Mouse (Mus musculus): ENCODE results near the gene Cdk2ap2. TPM values are rescaled to one million over a fixed set of nuclear protein-coding genes. Genes with fewer than 3 reads are reported as not detected.
"Not testable (repeated sequence)": the region's sequence is repeated elsewhere in the genome, so short reads cannot be mapped to it uniquely, and the experiment has no call there.

Cdk2ap2 gene
- polyA plus RNA-seq, 1 experiment from 2014 or later: 77.4 TPM

- Histone ChIP-seq H3K9me3 (replicated peaks) (no peaks in the 10 kb centered on the region), H3K36me3 (ENCODE audit: poor library complexity, severe bottlenecking) (peaks cover 87% of the 10 kb centered on the region), H3K27me3 (no peaks in the 10 kb centered on the region), H3K9ac (no peak overlapping the region), H3K27ac (no peak overlapping the region), H3K4me1 (no peaks in the 10 kb centered on the region; the same call in 1 of the 2 replicates), H3K4me3 (no peak overlapping the region), H3K4me2 (no peak overlapping the region)
- ATAC-seq: no peak
- WGBS: 83% methylated on average over 13 of the region's 13 CpGs
Observed at GRCm38 (mm10) chr19:4113186-4113805, 16.3 kb downstream of the Cdk2ap2 start.

DNA sequence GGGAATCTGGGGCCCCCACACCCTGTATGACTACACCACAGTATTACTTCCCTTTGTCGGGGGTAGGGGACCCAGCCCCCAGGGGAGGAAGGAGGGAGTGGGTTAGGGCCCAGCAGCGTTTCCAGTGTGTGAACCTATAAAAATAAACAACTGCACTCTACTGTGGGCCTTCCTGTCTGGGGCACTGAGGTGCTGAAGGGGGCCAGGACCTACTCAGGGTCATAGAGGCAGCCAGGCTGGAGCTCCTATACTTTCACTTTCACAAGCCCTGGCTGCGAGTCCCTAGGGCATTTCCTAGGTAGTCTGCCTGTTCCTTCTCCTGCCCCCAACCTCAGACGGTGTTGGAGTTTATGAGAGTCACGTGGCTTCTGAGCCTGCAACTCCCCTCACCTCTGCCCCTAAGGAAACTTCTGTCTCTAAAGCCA, 16.8 kb downstream of the Cdk2ap2 start:
- Histone ChIP-seq H3K9ac (no peak overlapping the region), H3K27ac (no peak overlapping the region), H3K4me1 (no peaks in the 10 kb centered on the region; the same call in 1 of the 2 replicates), H3K36me3 (ENCODE audit: poor library complexity, severe bottlenecking) (peaks cover 87% of the 10 kb centered on the region), H3K4me3 (no peak overlapping the region), H3K9me3 (replicated peaks) (no peaks in the 10 kb centered on the region), H3K4me2 (no peak overlapping the region), H3K27me3 (no peaks in the 10 kb centered on the region)
- ATAC-seq: no peak
- 76% methylated on average over 5 of the region's 5 CpGs for WGBS

DNA sequence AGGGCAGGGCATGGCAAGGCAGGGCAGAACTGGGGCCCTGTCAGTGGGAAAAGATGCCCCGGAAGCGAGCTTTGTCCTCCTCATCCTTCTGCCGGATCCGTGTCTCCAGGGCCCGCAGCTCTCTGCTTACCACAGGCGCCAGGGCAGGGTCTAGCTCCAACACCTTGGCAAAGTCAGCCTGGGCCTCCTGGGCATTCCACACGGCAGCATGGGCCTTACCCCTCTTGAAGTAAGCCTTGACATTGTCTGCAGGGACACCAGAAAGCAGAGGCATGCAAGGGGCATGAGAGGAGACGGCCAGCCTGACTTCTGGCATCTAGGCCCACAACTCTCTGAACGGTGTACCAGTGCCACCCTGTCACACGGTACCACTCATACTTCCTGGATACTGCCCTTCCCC, 17.6 kb downstream of the Cdk2ap2 start:
- H3K4me2 ChIP-seq: no peak overlapping the region
- WGBS: 94% methylated on average over 10 of the region's 10 CpGs
- H3K9me3 ChIP-seq (replicated peaks): no peaks in the 10 kb centered on the region
- no peak overlapping the region for H3K9ac ChIP-seq
- no peaks in the 10 kb centered on the region; the same call in 1 of the 2 replicates for H3K4me1 ChIP-seq
- no peak overlapping the region for H3K27ac ChIP-seq
- H3K4me3 ChIP-seq: no peak overlapping the region
- H3K27me3 ChIP-seq: no peaks in the 10 kb centered on the region
- peaks cover 80% of the 10 kb centered on the region for H3K36me3 ChIP-seq (ENCODE audit: poor library complexity, severe bottlenecking)
- ATAC-seq: no peak

DNA sequence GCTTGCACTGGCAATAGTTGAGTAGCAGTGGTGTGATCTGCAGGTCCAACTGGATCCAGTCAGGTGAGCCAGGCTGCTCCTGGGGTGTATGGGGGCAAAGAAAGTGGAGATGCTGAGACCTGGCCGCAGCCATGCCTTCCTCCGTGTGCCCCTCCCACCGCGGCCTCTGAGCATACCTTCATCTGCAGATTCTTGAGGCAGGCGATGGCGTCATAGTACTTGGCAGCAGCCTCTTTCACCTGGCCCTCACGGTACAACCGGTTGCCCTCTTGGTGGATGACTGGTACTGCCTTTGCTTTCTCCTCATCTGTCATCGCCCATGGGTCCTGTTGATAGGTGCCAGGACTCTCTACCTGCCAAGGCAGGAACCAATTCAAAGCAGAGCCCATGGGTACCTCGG, 18.2 kb downstream of the Cdk2ap2 start:
- WGBS: 96% methylated on average over 10 of the region's 10 CpGs
- Histone ChIP-seq H3K27ac (no peak overlapping the region), H3K9ac (no peak overlapping the region; the same call in 1 of the 2 replicates), H3K27me3 (no peaks in the 10 kb centered on the region), H3K4me2 (no peak overlapping the region), H3K4me1 (peaks cover 2% of the 10 kb centered on the region; the same call in 1 of the 2 replicates), H3K4me3 (no peak overlapping the region), H3K36me3 (ENCODE audit: poor library complexity, severe bottlenecking) (peaks cover 78% of the 10 kb centered on the region), H3K9me3 (replicated peaks) (no peaks in the 10 kb centered on the region)
- no peak for ATAC-seq

GRCm38 (mm10) chr19:4115816-4116215, 18.8 kb downstream of the Cdk2ap2 start:
- H3K27ac ChIP-seq: no peak overlapping the region
- no peak overlapping the region for H3K9ac ChIP-seq
- H3K27me3 ChIP-seq: no peaks in the 10 kb centered on the region
- H3K4me1 ChIP-seq: peaks cover 8% of the 10 kb centered on the region
- no peak for ATAC-seq
- H3K9me3 ChIP-seq (replicated peaks): no peaks in the 10 kb centered on the region
- no peak overlapping the region for H3K4me3 ChIP-seq
- peaks cover 73% of the 10 kb centered on the region for H3K36me3 ChIP-seq (ENCODE audit: poor library complexity, severe bottlenecking)
- no peak overlapping the region for H3K4me2 ChIP-seq
- WGBS: 84% methylated on average over 11 of the region's 11 CpGs

GRCm38 (mm10) chr19:4117006-4117405, 20.0 kb downstream of the Cdk2ap2 start:
- no peak overlapping the region for H3K27ac ChIP-seq
- H3K9me3 ChIP-seq (replicated peaks): no peaks in the 10 kb centered on the region
- H3K4me1 ChIP-seq: peaks cover 10% of the 10 kb centered on the region
- H3K36me3 ChIP-seq (ENCODE audit: poor library complexity, severe bottlenecking): peaks cover 61% of the 10 kb centered on the region
- ATAC-seq: no peak
- no peak overlapping the region for H3K4me3 ChIP-seq
- no peak overlapping the region for H3K4me2 ChIP-seq
- no peak overlapping the region for H3K9ac ChIP-seq
- 96% methylated on average over 7 of the region's 7 CpGs for WGBS
- H3K27me3 ChIP-seq: no peaks in the 10 kb centered on the region

DNA sequence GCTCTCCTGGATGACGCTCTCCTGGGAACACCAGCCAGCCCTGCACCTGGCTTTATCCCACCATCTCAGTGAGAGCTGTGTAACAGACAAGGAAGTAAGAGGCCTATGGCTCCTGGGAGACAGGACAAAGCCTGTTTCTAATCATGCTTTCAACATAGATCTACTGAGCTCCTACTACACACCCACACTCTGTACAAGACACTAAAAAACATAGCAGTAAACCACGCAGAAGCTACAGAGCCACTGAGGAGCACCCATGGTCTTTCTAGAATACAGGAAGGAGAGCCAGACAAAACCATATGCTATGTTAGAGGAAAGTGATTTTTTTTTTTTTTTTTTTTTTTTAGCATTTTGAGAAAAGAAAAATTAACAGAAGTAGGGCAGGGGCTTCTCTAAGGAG, 21.4 kb downstream of the Cdk2ap2 start:
- no peak overlapping the region for H3K27ac ChIP-seq
- H3K9ac ChIP-seq: no peak overlapping the region
- H3K4me3 ChIP-seq: no peak overlapping the region
- no peak for ATAC-seq
- H3K27me3 ChIP-seq: no peaks in the 10 kb centered on the region
- WGBS: 92% methylated on average over 2 of the region's 2 CpGs
- H3K9me3 ChIP-seq (replicated peaks): no peaks in the 10 kb centered on the region
- H3K36me3 ChIP-seq (ENCODE audit: poor library complexity, severe bottlenecking): peaks cover 48% of the 10 kb centered on the region
- peaks cover 10% of the 10 kb centered on the region for H3K4me1 ChIP-seq
- no peak overlapping the region for H3K4me2 ChIP-seq

DNA sequence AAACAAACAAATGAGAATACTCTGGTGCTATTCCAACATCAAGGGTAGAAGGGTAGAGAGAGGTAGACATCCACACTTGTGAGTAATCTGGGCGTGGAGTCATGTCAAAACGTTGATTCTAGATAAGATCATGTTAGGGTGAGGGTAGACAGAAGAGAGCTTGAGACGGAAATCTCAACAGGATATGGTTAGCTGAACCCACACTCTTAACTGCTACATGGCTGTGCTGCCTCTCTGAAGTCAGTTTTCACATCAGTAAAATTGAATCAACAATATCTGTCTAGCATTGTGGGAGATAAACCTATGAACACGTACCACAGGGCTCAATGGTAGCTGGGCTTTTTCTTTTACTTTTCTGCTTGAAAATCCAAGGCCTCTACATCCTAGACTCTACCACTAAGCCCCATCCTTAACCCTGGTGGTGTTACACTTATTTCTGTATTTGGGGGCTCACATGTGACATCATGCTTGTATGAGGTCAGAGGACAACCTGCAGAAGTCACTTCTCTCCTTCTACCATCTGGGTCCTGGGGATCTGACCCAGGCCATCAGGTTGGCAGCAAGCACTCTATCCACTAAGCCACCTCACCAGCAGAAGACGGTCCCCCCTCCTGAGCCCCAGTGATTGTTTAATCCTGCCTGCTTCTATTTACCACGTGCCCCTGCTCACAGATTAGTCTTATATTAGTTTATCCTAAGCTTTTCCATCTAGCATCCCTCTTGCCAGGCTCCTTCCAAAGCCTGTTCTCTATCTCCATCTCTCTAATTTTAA, 22.9 kb downstream of the Cdk2ap2 start:
- no peak for ATAC-seq
- WGBS: 91% methylated on average over 6 of the region's 6 CpGs
- Histone ChIP-seq H3K27ac (no peak overlapping the region), H3K9ac (no peak overlapping the region), H3K27me3 (no peaks in the 10 kb centered on the region), H3K36me3 (ENCODE audit: poor library complexity, severe bottlenecking) (peaks cover 32% of the 10 kb centered on the region), H3K4me3 (no peak overlapping the region), H3K4me2 (peak overlapping the region; percentile 59), H3K9me3 (replicated peaks) (no peaks in the 10 kb centered on the region), H3K4me1 (peaks cover 10% of the 10 kb centered on the region)

DNA sequence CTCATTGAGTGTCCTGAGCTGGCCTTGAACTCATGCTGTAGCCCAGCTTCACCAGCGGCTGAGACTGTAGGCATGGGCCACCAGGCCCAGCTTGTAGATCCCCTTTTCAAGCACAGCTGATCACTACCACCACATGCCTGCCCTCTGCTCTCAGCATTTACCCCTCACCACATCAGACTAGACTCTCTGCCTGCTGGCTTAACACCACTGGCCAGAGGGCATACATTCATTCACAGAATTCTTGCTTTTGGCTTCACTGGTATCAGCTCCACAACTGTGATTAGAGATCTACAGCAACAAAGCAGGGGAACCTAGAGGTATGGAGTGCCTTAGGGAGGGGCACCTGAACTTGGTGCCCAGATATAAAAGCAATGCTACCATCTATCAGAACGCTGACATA, 23.5 kb downstream of the Cdk2ap2 start:
- Histone ChIP-seq H3K27me3 (no peaks in the 10 kb centered on the region), H3K36me3 (ENCODE audit: poor library complexity, severe bottlenecking) (peaks cover 26% of the 10 kb centered on the region), H3K4me3 (peak overlapping the region; percentile 48; the same call in 1 of the 2 replicates), H3K27ac (no peak overlapping the region), H3K4me1 (peaks cover 14% of the 10 kb centered on the region), H3K9ac (no peak overlapping the region), H3K4me2 (peak overlapping the region; percentile 59), H3K9me3 (replicated peaks) (no peaks in the 10 kb centered on the region)
- ATAC-seq: no peak
- WGBS: 94% methylated on average over 2 of the region's 2 CpGs

DNA sequence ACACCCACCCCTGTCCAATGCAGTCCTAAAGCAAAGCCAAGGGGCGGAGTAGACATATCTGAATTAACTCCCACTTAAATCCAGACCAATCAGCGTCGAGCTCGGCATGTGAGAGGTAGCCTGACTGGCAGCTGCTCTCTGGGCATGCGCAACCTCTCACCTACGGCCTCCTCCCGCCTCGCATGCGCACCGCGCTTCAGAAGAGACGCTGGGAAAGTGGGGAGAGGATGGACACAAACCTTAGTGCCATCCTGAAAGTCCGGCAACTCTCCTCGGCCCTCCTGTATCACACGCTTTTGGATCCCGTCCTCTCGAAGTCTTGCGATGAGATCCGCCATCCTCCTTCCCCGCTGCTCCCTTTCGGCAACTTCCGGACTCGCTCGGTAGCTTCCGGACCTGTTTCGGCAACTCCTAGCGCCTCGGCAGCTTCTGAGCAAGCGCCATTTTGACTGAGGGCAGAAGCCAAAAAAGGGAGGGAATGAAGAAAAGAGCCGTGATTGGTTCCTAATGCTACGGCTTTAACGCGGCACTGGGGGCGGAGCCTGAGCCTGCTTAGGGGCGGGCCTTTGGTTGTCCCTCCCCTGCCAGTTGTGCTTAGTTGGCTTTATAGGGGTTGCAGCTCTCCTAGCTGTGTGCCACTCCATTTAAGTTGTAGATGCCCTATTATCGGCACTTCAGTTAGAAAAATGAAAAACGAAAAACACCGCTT, 24.3 kb downstream of the Cdk2ap2 start:
- WGBS: 4% methylated on average over 38 of the region's 38 CpGs
- H3K4me2 ChIP-seq: peak overlapping the region; percentile 59
- H3K4me1 ChIP-seq: peaks cover 14% of the 10 kb centered on the region
- peaks cover 19% of the 10 kb centered on the region for H3K36me3 ChIP-seq (ENCODE audit: poor library complexity, severe bottlenecking)
- H3K4me3 ChIP-seq: peak overlapping the region; percentile 48
- no peaks in the 10 kb centered on the region for H3K27me3 ChIP-seq
- H3K27ac ChIP-seq: peak overlapping the region; percentile 83
- peak overlapping the region; percentile 66 for H3K9ac ChIP-seq
- peak; percentile 85 for ATAC-seq
- H3K9me3 ChIP-seq (replicated peaks): no peaks in the 10 kb centered on the region

- H3K27me3 ChIP-seq; ATAC-seq; H3K9ac ChIP-seq; H3K4me3 ChIP-seq; H3K27ac ChIP-seq; H3K9me3 ChIP-seq (replicated peaks): not testable (repeated sequence)
- Histone ChIP-seq H3K4me2 (peak overlapping the region; percentile 59; the same call in 1 of the 2 replicates), H3K4me1 (peaks cover 20% of the 10 kb centered on the region), H3K36me3 (ENCODE audit: poor library complexity, severe bottlenecking) (peaks cover 13% of the 10 kb centered on the region)
- WGBS: 63% methylated on average over 6 of the region's 6 CpGs
Observed at GRCm38 (mm10) chr19:4121896-4122295, 24.9 kb downstream of the Cdk2ap2 start.
